Mouse (Mus musculus) ES-E14 (cell line): ENCODE data around the gene Coro1c.

ENCODE experiments used
- CHD2 ChIP-seq: IDR thresholded peaks from 2 replicates; pipeline ENCODE4 v1.6.1; 2014; ENCODE audit warnings: mild to moderate bottlenecking, low read depth, low read length, inconsistent platforms
- HCFC1 ChIP-seq: IDR thresholded peaks from 2 replicates; pipeline ENCODE4 v1.6.1; 2012; ENCODE audit warnings: low read length, inconsistent platforms, borderline replicate concordance; ENCODE audit not compliant: insufficient read depth
- MAFK ChIP-seq: IDR thresholded peaks from 2 replicates; pipeline ENCODE4 v1.6.1; 2014; ENCODE audit warnings: mild to moderate bottlenecking, low read depth, low read length, inconsistent platforms; ENCODE audit not compliant: insufficient read depth
- ZC3H11A ChIP-seq: IDR thresholded peaks from 2 replicates; pipeline ENCODE4 v1.6.1; 2012; ENCODE audit warnings: low read depth, mild to moderate bottlenecking, inconsistent platforms, low read length, borderline replicate concordance

- no peak for TF ChIP-seq ZC3H11A
- no peak for TF ChIP-seq MAFK
- no peak for TF ChIP-seq CHD2
- no peak for TF ChIP-seq HCFC1
Observed at GRCm38 (mm10) chr5:113930648-113931609, 22.4 kb upstream of the Coro1c start.
